Mouse (Mus musculus) cerebellum, postnatal 36 days (tissue): ENCODE results near the gene Actr6.
"Not testable (repeated sequence)": the region's sequence is repeated elsewhere in the genome, so short reads cannot be mapped to it uniquely, and the experiment has no call there.

Experiments used
- DNase-seq, 2 experiments: peaks; one replicate each; pipeline ENCODE4 v3.0.0; 2021 to 2022; ENCODE audit warnings: mixed read lengths in 2 of 2

The Actr6 gene

DNA sequence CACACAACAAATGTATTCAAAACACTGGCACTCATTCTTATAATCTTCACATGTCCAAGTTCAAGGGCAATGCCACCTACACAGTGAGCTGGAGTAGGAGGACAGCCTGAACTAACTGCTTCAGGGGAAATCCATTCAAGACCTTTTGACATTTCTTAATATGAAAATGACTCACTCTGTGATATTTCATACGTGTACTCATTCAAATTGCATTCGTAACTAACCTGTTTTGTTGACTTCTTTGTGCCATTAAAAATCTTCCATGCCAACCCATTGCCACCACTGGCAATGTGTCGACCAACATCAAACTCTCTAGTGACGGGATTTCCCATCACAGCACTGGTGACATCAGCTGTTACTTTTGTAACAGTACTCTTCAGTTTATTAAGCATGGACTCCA is 54.0 kb downstream of the Actr6 start:
- no peak for DNase-seq

DNA sequence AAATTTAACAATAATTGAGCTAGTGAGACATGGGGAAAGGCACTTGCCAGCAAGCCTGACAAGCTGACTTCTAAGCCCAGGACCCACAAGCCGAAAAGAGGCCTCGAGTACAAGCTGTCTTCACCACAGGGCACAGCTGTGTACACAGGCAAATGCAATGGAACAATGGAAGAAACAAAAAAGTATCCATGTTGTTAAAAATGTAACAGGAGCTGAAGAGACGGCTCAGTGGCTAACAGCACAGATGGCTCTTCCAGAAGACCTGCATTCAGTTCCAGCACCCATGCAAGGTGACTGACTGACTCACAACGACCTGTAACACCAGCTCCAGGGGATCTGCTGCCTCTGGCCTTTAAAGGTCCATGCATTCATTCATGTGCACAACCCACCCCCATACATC is 55.5 kb downstream of the Actr6 start:
- peak; percentile 19 to 34 for DNase-seq

DNA sequence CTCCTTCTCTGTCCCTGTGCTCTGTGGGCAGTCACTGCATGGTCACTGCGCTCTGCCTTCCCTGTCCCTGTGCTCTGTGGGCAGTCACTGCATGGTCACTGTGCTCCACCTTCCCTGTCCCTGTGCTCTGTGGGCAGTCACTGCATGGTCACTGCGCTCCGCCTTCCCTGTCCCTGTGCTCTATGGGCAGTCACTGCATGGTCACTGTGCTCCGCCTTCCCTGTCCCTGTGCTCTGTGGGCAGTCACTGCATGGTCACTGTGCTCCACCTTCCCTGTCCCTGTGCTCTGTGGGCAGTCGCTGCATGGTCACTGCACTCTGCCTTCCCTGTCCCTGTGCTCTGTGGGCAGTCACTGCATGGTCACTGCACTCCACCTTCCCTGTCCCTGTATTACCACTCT is 61.7 kb downstream of the Actr6 start:
- DNase-seq, result not testable (repeated sequence)

DNA sequence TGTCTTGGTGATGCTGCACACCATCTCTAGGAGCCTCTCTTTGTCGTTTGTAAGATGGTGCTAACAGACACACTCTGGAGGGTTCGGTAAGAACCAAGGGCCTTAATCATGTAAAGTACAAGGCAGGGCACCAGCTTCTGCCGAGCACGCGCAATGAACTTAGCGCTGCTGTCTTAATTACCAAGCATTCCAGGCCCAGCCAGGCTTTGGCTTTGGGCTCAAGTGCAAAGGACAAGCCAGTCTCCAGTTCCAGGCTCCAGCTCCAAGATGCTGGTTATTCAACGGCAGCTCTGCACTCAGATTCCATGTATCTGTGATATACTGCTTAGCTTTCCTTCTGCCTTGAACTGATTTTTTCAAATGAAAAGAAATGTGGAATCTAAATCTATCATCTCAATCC is 64.5 kb downstream of the Actr6 start:
- no peak for DNase-seq

DNA sequence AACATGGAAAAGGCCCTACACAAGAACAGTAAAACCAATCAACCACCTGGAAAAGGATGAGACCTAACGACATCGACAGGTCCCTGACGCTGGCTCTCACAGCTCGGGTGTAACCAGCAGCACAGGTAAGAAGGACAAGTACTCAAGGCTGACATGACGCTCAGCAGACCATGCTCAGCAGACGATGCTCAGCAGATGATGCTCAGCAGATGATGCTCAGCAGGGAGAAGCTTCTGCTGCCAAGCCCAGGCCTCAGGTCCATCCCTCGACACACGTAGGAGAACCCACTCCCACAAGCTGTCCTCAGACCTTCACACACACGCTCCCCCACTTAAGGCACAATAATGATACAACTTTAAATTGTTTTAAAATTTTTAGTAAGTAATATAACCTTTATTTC is 66.4 kb downstream of the Actr6 start:
- DNase-seq, result peak; percentile 74 to 77

DNA sequence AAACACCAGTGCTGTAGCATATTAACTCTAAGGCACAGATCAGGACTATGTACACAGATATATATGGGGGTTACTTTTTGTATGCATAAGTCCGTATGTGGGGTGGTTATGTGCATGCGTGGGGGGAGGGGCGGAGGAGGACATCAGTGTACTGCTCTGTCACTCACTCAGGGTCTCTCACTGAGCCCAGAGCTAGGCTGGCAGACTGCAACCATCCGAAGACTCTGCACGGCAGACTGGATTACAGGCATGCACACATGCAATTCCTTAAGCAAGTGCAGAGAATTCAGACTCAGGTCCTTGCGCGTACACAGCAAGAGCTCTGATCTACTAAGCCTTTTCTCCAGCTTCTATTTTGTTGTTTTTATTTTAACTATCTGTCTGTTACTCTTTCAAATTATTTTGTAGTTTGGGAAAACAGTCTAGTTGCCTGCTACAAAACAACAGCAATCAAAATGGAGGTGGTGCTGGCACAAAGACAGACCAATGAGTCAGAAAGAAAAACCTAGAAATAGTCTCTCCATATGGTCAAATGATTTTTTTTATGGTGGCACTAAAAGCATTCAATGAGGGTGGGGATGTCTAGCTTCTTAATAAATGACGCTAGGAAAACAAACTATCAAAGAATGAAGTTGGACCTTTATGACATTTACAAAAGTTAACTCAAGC is 67.0 kb downstream of the Actr6 start:
- peak; percentile 19 to 31 for DNase-seq
